Mouse (Mus musculus) layer of hippocampus, adult 2 months (tissue): Measurements from ENCODE around the gene Fbf1. TPM values are rescaled to one million over a fixed set of nuclear protein-coding genes. Genes with fewer than 3 reads are reported as not detected.
A peak's percentile ranks its signal among the peaks of the same experiment; 100 is the strongest.
"Not testable (repeated sequence)": the region's sequence is repeated elsewhere in the genome, so short reads cannot be mapped to it uniquely, and the experiment has no call there.

ENCODE experiments used
- DNase-seq, 2 experiments: peaks; one replicate each; pipeline ENCODE4 v3.0.0; 2022; ENCODE audit warnings: low spot score in 2 of 2
- H3K27ac ChIP-seq: fragments of 200-600 bp; 2 replicates; pipeline ENCODE4 v1.8.1; 2022
- H3K4me3 ChIP-seq: fragments of 200-600 bp; 2 replicates; pipeline ENCODE4 v1.8.1; 2022; ENCODE audit warnings: mild to moderate bottlenecking
- CTCF ChIP-seq: fragments of 200-600 bp; conservative IDR thresholded peaks from 2 replicates; pipeline ENCODE4 v1.8.1; 2022; ENCODE audit warnings: antibody characterized with exemption, mild to moderate bottlenecking, moderate library complexity
- total RNA-seq, 2 experiments: library from RNA; stranded (reverse); gene quantifications; 2 replicates each; pipeline ENCODE4 v1.2.3; 2021

Fbf1 gene
- total RNA-seq, 2 experiments from 2014 or later, result 91.6 to 96.4 TPM

DNA sequence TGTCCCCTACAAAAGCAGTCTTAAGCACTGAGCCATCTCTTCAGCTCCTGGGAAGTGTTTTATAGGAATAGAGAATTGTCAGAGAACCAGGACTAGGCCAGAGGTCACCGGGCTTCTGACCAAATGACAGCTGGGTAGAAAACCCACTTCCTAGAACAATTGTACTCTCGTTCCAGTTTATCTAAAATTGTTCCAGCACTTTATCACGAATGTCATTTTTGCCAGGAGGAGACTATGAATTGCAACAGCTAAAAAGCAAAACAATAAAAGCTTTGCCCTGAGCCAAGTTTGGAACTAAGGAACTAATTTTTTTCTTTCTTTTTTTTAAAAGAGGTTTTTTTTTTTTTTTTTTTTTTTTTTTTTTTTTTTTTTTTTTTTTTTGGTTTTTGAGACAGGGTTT, 72.4 kb downstream of the Fbf1 start:
- TF ChIP-seq CTCF, result no peak
- no peak overlapping the region for H3K4me3 ChIP-seq
- no peak overlapping the region for H3K27ac ChIP-seq
- no peak for DNase-seq

DNA sequence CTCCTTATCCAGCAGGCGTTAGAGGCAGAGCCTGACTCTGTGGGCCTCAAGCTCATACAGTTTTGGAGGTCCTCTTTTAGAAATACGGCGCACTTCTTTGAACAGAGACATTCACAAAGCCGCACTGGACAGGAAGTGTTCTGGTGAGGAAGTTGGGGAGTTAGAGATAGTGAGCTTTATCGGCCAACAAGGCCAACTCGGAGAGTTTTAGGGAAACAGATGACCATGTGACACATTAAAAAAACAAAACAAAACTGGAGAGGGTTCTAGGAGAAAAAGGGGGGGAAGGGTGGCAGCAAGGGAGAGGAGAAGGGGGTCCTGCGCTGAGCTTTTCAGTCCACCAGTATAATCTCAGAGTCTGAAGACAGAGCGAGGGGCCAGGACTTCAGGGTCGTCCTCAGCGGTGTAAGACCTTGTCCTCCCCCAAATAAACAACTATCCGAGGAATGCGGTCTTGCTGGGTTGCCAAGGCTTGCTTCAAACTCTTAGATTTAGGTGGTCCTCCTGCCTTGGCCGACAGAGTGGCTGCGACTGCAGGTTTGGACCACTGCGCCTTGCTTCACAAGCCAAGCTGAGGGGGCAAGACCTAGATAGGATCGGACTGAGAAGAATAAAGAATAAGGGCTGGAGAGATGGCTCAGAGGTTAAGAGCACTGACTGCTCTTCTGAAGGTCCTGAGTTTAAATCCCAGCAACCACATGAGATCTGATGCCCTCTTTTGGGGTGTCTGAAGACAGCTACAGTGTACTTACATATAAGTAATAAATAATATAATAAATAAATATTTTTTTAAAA, 74.0 kb downstream of the Fbf1 start:
- TF ChIP-seq CTCF, result no peak
- peak overlapping the region; percentile 63 for H3K27ac ChIP-seq

DNA sequence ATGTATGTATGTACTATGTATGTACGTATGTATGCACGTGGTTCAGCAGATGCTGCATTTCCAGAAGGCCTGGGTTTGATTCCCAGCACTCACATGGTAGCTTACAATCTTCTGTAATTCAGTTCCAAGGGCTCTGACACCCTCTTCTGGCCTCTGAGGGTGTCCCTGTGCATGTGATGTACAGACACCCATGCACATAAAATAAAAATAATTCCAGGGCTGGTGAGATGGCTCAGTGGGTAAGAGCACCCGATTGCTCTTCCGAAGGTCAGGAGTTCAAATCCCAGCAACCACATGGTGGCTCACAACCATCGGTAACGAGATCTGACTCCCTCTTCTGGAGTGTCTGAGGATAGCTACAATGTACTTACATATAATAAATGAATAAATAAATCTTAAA, 75.0 kb downstream of the Fbf1 start:
- DNase-seq, H3K4me3 ChIP-seq, H3K27ac ChIP-seq: not testable (repeated sequence)
- 0 out of 2 replicates have a peak, but pooled peaks have one; percentile 7 for TF ChIP-seq CTCF

More for the DNA sequence above, 74.0 kb downstream of the Fbf1 start:
- no peak overlapping the region for H3K4me3 ChIP-seq
- DNase-seq, result no peak

Other genes starting within 250 kb of the Fbf1 start
- gene Sap30bp, start 234.9 kb downstream of the Fbf1 start, total RNA-seq, result 10 to 100 TPM; 40.8 to 47.0 TPM
- 10 to 100 TPM; 36.6 to 39.3 TPM for gene Recql5, start 234.7 kb downstream of the Fbf1 start, total RNA-seq
- 1 to 10 TPM; 6.4 to 6.6 TPM for gene Itgb4, start 193.5 kb downstream of the Fbf1 start, total RNA-seq
- 10 to 100 TPM; 13.3 to 13.5 TPM for gene Galk1, start 155.4 kb downstream of the Fbf1 start, total RNA-seq
- gene H3f3b, start 140.2 kb downstream of the Fbf1 start, total RNA-seq, result 100 to 1,000 TPM; 285 to 322 TPM
- 10 to 100 TPM; 26.3 to 30.8 TPM for gene Unk, start 137.8 kb downstream of the Fbf1 start, total RNA-seq
- gene Unc13d, start 90.2 kb downstream of the Fbf1 start, total RNA-seq, result 1 to 10 TPM; 1.3 to 2.1 TPM
- 100 to 1,000 TPM; 417 to 440 TPM for gene Wbp2, start 81.2 kb downstream of the Fbf1 start, total RNA-seq
- 1 to 10 TPM; 4.6 to 7.2 TPM for gene Trim47, start 41.0 kb downstream of the Fbf1 start, total RNA-seq
- 1 to 10 TPM; 6.9 to 7.7 TPM for gene Trim65, start 37.0 kb downstream of the Fbf1 start, total RNA-seq
- 10 to 100 TPM; 64.6 to 66.8 TPM for gene Mrpl38, start 29.3 kb downstream of the Fbf1 start, total RNA-seq
- gene Ten1, start 30.7 kb upstream of the Fbf1 start, total RNA-seq, result 10 to 100 TPM; 39.6 to 40.1 TPM
- gene Acox1, start 30.9 kb upstream of the Fbf1 start, total RNA-seq, result 100 to 1,000 TPM; 124 to 126 TPM
- gene Evpl, start 69.9 kb upstream of the Fbf1 start, total RNA-seq, result under 1 TPM; 0.67 to 0.93 TPM
- 10 to 100 TPM; 63.7 to 64.1 TPM for gene Srp68, start 106.1 kb upstream of the Fbf1 start, total RNA-seq
- not detected for gene Galr2, start 112.8 kb upstream of the Fbf1 start, total RNA-seq
- gene Exoc7, start 139.1 kb upstream of the Fbf1 start, total RNA-seq, result 10 to 100 TPM; 83.2 to 94.8 TPM
- 1 to 10 TPM; 4.3 to 5.9 TPM for gene Foxj1, start 167.2 kb upstream of the Fbf1 start, total RNA-seq
- 100 to 1,000 TPM; 227 to 236 TPM for gene Rnf157, start 244.9 kb upstream of the Fbf1 start, total RNA-seq